Mouse (Mus musculus) forebrain, embryonic 12.5 days (tissue): ENCODE measurements around the gene Canx. TPM values are rescaled to one million over a fixed set of nuclear protein-coding genes. Genes with fewer than 3 reads are reported as not detected.
"Not testable (repeated sequence)": the region's sequence is repeated elsewhere in the genome, so short reads cannot be mapped to it uniquely, and the experiment has no call there.

Experiments used
- ATAC-seq: fragments of 200-750 bp; cut with Nextera tagmentation; 2 replicates; pipeline ENCODE4 v1.8.0; 2017; ENCODE audit warnings: moderate TSS enrichment; ENCODE audit not compliant: low FRiP score
- H3K27ac ChIP-seq: fragments of 300-500 bp; sonication (generic); 2 replicates; pipeline ENCODE4 v1.5.1; 2016; ENCODE audit warnings: mild to moderate bottlenecking
- H3K27me3 ChIP-seq: fragments of 300-500 bp; sonication (generic); 2 replicates; pipeline ENCODE4 v1.6.1; 2016; ENCODE audit warnings: mild to moderate bottlenecking
- H3K36me3 ChIP-seq: fragments of 300-500 bp; sonication (generic); replicated peaks from 2 replicates; pipeline ENCODE4 v1.6.1; 2016; ENCODE audit warnings: mild to moderate bottlenecking
- H3K4me1 ChIP-seq: fragments of 300-500 bp; sonication (generic); 2 replicates; pipeline ENCODE4 v1.6.1; 2016
- H3K4me2 ChIP-seq: fragments of 300-500 bp; sonication (generic); 2 replicates; pipeline ENCODE4 v1.6.1; 2016; ENCODE audit warnings: mild to moderate bottlenecking, moderate library complexity
- H3K4me3 ChIP-seq: fragments of 300-500 bp; sonication (generic); replicated peaks from 2 replicates; pipeline ENCODE4 v1.5.1; 2016; ENCODE audit warnings: mild to moderate bottlenecking
- H3K9ac ChIP-seq: fragments of 300-500 bp; sonication (generic); 2 replicates; pipeline ENCODE4 v1.6.1; 2016; ENCODE audit warnings: mild to moderate bottlenecking
- H3K9me3 ChIP-seq: fragments of 300-500 bp; sonication (generic); 2 replicates; pipeline ENCODE4 v1.6.1; 2016
- WGBS: fragments of 180-500 bp; shearing (Covaris S2); methylation state at CpG from one replicate; pipeline ENCODE4 v1.1.7; 2016; 5-methylcytosine and 5-hydroxymethylcytosine counted together
- polyA plus RNA-seq: library from polyadenylated mRNA; unstranded; fragments of >200 nt; fragmentation: Nextera tagmentation; extraction: Ambion mirVana; gene quantifications from 2 replicates; pipeline ENCODE4 v1.2.1, GENCODE M21; 2016

The Canx gene
- polyA plus RNA-seq, 1 experiment from 2014 or later = 298 TPM

DNA sequence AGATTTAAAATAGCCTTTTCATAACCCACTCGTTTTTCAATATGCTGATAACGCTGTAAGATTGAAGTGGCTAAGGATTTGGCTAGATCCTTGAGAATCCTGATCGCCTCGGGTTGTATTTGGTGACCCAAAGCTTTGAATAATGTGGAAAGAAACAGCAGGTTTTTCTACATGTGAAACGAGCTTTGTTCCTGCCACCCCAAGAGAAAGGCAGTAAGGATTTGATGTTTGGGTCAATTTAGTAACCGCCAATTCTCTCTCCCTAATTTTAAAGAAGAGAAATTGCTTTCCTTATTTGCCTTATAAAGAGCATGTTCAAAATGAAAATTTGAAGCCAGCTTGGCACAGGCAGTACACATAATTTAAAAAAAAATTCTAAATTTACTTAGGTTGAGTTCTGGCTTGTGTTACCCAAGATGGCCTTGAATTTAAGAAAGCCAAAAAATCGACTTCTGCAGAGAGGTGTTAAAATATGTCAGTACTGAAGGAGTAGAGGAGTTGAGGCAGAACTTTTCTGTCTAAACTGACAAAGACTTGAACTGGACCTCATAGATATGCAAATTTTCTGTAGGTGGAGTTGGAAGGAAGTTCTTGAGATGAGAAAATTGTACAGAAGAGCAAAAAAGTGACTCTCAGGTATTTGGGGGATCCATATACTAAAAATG, 961 bp upstream of the Canx start:
- no peak for ATAC-seq
- Histone ChIP-seq H3K9me3 (no peaks in the 10 kb centered on the region), H3K9ac (peak overlapping the region; percentile 80), H3K27ac (peak overlapping the region; percentile 90), H3K27me3 (no peaks in the 10 kb centered on the region), H3K4me3 (peak overlapping the region; percentile 87), H3K4me1 (peaks cover 28% of the 10 kb centered on the region), H3K36me3 (0 out of 2 replicates have a peak, but pooled peaks cover 6% of the 10 kb centered on the region), H3K4me2 (peak overlapping the region; percentile 88)
- 6% methylated on average over 7 of the region's 7 CpGs for WGBS

DNA sequence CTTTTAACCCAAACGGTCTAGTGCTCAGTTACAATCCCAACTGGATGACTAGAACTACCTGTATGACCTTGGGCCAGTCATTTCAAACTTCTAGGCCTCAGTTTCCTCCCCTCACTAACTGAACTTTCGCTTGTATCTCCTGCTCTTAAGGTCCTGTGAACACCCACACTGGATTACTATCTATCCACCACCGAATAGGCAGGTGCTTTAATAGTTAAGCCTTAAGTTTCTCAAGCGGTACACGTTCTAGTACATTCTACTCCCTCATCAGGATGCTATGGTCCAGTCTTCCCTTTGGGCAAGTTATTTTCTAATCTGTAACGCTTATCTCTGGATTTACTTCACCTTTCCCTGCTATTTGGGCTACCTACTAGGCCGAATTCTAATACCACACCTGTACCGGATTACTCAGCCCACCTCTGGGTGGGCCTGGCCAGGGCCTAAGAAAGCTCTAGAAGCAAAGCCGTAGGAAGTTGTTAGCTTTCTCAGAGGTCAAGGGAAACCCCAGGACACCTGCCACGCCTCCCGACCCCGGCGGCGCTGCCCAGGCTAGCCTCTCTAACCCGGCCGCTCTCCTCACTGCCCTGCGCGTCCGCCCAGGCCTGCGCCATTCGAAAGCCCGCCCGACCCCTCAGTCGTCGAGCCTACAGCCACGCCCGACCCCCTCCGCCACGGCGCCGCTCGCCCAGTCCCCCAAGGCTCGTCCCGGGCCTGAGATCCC, 562 bp downstream of the Canx start:
- WGBS = 2% methylated on average over 34 of the region's 34 CpGs
- Histone ChIP-seq H3K9ac (peak overlapping the region; percentile 91), H3K9me3 (no peaks in the 10 kb centered on the region), H3K4me3 (peak overlapping the region; percentile 87), H3K27me3 (no peaks in the 10 kb centered on the region), H3K36me3 (0 out of 2 replicates have a peak, but pooled peaks cover 7% of the 10 kb centered on the region), H3K4me1 (peaks cover 28% of the 10 kb centered on the region), H3K27ac (peak overlapping the region; percentile 86), H3K4me2 (peak overlapping the region; percentile 88)
- ATAC-seq = no peak; the same call in 1 of the 2 replicates

DNA sequence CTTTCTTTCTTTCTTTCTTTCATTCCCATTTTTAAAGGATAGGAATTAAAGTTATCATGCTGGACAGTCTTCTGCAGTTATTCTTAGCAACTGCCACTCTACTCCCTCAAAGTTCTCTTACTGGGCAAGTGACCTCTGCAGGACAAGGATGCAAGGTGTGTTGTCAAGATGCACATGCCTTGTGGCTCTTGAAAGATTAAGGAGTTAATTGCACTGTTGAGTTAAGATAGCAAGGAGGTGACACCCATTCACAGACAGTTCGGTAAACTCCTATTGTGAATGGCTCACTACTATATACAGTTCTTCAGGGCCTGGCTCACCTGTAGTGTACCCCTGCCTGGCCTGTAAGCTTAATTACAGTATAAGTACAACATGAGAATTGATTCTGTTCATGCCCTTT, 1.6 kb downstream of the Canx start:
- H3K36me3 ChIP-seq = peaks cover 12% of the 10 kb centered on the region; the same call in 1 of the 2 replicates
- H3K27ac ChIP-seq = no peak overlapping the region
- ATAC-seq = no peak
- H3K9ac ChIP-seq = peak overlapping the region; percentile 91
- H3K27me3 ChIP-seq = no peaks in the 10 kb centered on the region
- peak overlapping the region; percentile 88 for H3K4me2 ChIP-seq
- peaks cover 28% of the 10 kb centered on the region for H3K4me1 ChIP-seq
- peak overlapping the region; percentile 87 for H3K4me3 ChIP-seq
- no peaks in the 10 kb centered on the region for H3K9me3 ChIP-seq
- WGBS = 38% methylated on average over 1 of the region's 1 CpGs

DNA sequence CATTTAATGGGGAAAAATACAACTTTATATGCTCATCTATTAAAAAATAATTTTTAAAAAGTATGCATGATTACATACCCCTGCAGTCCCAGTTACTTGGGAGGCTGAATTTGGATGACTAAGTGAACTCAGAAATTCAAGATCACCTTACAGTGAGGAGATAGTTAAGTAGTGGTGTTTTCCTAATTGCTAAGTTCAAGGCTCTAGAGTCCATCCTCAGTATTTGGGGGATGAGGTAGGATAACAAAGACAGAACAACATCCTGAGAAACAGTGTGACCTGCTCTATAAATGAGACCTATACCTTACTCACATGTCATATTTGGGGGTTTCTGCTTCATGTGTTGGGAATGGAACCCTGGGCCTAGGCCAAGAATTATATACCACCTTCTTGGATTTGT, 3.1 kb downstream of the Canx start:
- H3K4me1 ChIP-seq = peaks cover 28% of the 10 kb centered on the region
- ATAC-seq = no peak
- H3K27me3 ChIP-seq = no peaks in the 10 kb centered on the region
- H3K4me3 ChIP-seq = no peak overlapping the region
- peaks cover 6% of the 10 kb centered on the region; the same call in 1 of the 2 replicates for H3K36me3 ChIP-seq
- no peak overlapping the region for H3K9ac ChIP-seq
- no peak overlapping the region for H3K27ac ChIP-seq
- H3K4me2 ChIP-seq = no peak overlapping the region
- H3K9me3 ChIP-seq = no peaks in the 10 kb centered on the region

DNA sequence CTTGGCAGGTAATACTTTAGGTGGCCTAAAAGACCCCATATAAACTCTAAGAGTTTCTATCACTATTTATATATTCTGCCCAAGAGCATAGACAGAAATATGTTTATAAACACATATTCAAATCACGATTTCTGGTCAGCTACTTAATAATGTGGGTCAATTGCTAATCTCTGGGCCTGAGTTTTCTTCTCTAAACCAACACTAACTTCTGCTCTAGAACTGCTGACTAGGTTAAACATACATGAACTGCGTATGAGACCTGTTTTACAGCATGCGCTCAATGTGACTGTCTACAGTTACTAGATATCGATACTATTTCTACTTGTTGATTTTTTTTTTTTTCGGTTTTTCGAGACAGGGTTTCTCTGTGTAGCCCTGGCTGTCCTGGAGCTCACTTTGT, 4.2 kb downstream of the Canx start:
- WGBS = 97% methylated on average over 6 of the region's 6 CpGs

DNA sequence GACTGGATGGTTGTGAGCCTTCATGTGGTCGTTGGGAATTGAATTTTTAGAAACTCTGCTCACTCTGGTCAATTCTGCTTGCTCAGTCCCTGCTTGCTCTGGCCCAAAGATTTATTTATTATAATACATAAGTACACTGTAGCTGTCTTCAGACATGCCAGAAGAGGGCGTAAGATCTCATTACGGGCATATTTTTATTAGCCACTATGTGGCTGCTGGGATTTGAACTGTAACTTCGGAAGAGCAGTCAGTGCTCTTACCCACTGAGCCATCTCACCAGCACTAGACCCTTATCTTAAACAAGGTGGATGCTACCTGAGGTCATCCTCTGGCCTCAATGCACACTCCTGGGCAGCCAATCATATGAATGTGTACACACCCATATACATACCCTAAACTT, 6.1 kb downstream of the Canx start:
- H3K36me3 ChIP-seq, H3K27ac ChIP-seq, H3K4me3 ChIP-seq, H3K9me3 ChIP-seq, H3K9ac ChIP-seq, H3K27me3 ChIP-seq, H3K4me2 ChIP-seq, ATAC-seq: not testable (repeated sequence)
- H3K4me1 ChIP-seq = peaks cover 19% of the 10 kb centered on the region
- WGBS = 89% methylated on average over 4 of the region's 4 CpGs

More for the DNA sequence above, 4.2 kb downstream of the Canx start:
- no peak for ATAC-seq
- H3K36me3 ChIP-seq = peaks cover 6% of the 10 kb centered on the region; the same call in 1 of the 2 replicates
- H3K27ac ChIP-seq = no peak overlapping the region
- H3K27me3 ChIP-seq = no peaks in the 10 kb centered on the region
- no peak overlapping the region for H3K4me3 ChIP-seq
- H3K9ac ChIP-seq = no peak overlapping the region
- H3K4me2 ChIP-seq = no peak overlapping the region
- H3K9me3 ChIP-seq = no peaks in the 10 kb centered on the region
- peaks cover 24% of the 10 kb centered on the region for H3K4me1 ChIP-seq

DNA sequence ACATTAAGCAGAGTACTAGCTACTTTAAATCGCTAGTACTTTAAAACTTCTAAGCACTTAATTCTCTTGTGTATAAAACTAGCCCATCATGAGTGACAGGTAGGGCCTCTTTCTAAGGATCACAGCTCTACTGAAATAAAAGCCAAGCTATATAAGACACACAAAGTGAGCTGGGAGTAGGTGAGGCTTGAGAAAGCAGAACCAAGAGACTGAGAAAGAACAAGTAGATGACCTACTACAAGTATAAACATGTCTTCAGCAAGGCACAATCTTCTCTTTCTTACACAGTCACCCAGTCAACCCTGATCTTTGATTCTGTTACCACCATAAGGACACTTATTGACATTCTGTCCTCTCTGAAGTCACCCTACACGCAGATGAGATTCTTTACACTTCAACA, 12.7 kb downstream of the Canx start:
- no peaks in the 10 kb centered on the region for H3K9me3 ChIP-seq
- WGBS = 92% methylated on average over 2 of the region's 2 CpGs
- H3K4me3 ChIP-seq = no peak overlapping the region
- H3K9ac ChIP-seq = no peak overlapping the region
- H3K27me3 ChIP-seq = no peaks in the 10 kb centered on the region
- no peak overlapping the region for H3K27ac ChIP-seq
- H3K4me1 ChIP-seq = no peaks in the 10 kb centered on the region
- no peak overlapping the region for H3K4me2 ChIP-seq
- H3K36me3 ChIP-seq = peaks cover 32% of the 10 kb centered on the region
- no peak for ATAC-seq

DNA sequence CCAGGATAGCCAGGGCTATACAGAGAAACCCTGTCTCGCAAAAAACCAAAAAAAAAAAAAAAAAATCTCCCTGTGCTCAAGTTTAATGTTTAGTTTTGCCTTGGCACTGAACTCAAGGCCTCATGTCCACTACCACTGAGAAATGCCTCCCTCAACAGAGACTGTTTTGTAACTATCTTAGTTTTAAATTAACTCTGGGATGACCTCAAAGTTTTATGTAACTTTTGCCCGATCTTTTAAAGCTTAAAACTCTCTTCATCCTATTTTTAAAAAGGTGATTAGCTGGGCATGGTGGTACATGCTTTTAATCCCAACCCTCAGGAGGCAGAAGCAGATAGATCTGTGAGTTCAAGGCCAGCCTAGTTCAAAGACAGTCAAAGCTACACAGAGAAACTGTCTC, 22.1 kb downstream of the Canx start:
- peaks cover 91% of the 10 kb centered on the region for H3K36me3 ChIP-seq
- H3K9me3 ChIP-seq = no peaks in the 10 kb centered on the region
- no peaks in the 10 kb centered on the region for H3K4me1 ChIP-seq
- no peak overlapping the region for H3K27ac ChIP-seq
- H3K4me2 ChIP-seq = no peak overlapping the region
- no peak for ATAC-seq
- 91% methylated on average over 2 of the region's 2 CpGs for WGBS
- H3K9ac ChIP-seq = no peak overlapping the region
- no peak overlapping the region for H3K4me3 ChIP-seq
- H3K27me3 ChIP-seq = no peaks in the 10 kb centered on the region

DNA sequence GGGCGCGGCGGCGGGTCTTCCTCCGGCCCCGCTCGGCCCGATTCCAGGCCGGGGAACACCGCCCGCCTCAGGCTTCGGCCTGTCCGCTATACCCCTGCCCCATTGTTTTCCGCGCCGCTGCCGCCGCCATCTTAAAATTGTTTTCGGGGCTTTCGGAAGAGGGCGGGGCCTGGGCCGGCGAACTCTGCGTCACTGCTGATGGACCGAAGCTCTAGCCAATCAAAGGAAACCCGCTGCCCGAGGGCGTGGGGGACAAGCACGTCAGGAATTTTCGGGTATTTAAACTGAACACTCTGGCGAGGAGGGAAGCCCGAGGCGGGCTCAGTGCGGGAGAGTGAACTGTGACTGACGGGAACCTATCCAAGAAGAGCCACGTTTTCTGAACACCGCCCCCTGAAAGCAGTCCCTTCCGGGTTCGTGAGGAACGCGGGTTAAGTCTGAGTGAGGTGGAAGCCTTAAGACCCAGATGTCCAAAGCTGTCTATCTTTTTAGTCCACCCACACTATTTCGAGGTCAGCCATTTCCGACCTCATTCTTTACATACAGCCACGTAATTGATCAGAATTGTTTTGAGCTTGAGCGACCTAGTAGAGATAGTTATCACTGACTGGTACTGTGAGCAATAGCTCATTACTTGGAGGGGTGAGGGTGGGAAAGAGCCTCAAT, 33.1 kb downstream of the Canx start, which contains the start of gene Maml1:
Gene Maml1, minus strand, starts transcription at position 122 of the 666 bp plus-strand sequence.
- H3K4me2 ChIP-seq = peak within 1 kb of the TSS; percentile 77
- H3K36me3 ChIP-seq = peaks cover 27% of the 10 kb centered on the region
- H3K9ac ChIP-seq = peak within 1 kb of the TSS; percentile 98
- H3K27me3 ChIP-seq = no peaks in the 10 kb centered on the region
- H3K9me3 ChIP-seq = no peaks in the 10 kb centered on the region
- peak; percentile 98 for ATAC-seq
- H3K4me3 ChIP-seq = peak within 1 kb of the TSS; percentile 98
- WGBS = under 1% methylated on average over 45 of the region's 45 CpGs
- peaks cover 27% of the 10 kb centered on the region for H3K4me1 ChIP-seq
- H3K27ac ChIP-seq = peak within 1 kb of the TSS; percentile 98

DNA sequence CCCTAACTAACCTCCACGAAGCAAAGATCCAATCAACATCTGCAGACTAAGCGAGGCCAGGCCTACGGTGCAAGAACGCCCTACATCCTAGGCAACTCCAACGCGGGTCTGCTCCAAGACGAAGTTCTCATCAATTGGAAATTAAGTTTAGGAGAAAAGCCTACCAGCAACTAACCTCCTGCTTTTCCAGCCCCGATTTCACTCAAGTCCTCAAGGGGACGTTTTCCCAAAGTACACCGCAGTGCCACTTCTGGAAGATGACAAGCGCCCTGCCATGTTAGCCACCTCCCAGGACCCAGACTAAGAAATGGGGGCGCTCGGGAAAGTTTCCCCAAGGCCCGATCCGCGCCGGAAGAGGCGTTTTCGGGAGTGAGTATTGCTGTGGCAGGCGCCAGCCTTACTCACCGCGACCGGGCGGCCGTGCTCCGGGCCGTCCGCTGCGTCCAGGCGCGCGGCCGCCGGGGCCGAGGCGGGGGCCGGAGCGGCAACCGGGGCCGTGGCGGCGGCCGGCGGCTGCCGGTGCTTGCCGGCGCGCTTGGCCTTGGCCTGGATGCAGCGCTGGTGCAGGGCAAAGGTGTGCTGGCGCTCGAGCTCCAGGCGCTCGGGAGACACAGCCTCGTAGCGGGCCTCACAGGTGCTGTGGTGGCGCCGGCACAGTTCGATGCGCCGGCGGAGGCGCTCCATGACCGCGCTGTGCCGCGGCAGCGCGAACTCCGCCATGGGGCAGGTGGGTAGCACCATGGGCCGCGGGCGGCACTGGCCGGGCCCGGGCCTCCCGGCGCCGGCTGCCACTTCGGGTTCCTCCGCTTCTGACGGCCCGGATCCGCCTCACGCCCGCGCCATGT, 33.9 kb downstream of the Canx start:
- peak overlapping the region; percentile 98 for H3K9ac ChIP-seq
- H3K27ac ChIP-seq = peak overlapping the region; percentile 98
- peaks cover 25% of the 10 kb centered on the region for H3K36me3 ChIP-seq
- H3K4me1 ChIP-seq = peaks cover 27% of the 10 kb centered on the region
- H3K4me2 ChIP-seq = peak overlapping the region; percentile 77
- H3K4me3 ChIP-seq = peak overlapping the region; percentile 98
- peak; percentile 83 for ATAC-seq
- H3K9me3 ChIP-seq = no peaks in the 10 kb centered on the region
- WGBS = under 1% methylated on average over 79 of the region's 85 CpGs
- H3K27me3 ChIP-seq = no peaks in the 10 kb centered on the region

DNA sequence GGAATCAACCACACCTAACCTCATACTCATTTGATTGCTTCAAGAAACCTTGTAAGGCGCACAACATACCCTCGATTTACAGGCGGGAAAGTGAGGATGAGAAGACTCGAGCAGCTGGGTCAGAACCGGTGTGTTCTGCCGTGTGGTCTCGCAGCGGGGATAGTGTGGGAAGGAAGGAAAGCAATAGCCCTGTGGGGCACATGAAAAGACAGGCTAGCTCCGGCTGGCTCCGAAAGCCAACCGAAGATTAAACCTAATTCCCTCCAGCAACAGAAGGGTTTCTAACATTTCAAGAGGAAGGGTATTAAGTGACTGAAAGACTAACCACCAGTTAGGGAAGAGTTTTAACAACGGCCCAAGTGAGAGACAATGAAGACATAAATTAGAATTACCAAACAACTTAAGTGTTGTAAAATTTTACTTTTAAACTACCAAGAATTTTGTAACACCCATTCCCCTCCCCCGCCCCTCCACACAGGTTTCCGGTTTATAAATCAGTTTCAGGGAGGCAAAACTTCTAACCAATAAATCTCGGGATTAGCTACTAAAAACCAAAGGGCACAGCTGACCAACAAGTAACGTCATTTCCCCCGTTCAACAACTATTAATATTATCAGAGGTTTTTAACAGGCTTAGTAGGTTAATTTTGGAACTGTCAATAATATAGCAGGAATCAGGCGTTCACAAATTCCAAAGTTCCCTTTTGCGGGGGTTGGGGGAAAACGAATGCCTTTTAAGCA, 34.8 kb downstream of the Canx start:
- H3K27ac ChIP-seq = peak overlapping the region; percentile 98
- 15% methylated on average over 20 of the region's 20 CpGs for WGBS
- H3K9ac ChIP-seq = peak overlapping the region; percentile 98
- peaks cover 21% of the 10 kb centered on the region for H3K36me3 ChIP-seq
- H3K4me1 ChIP-seq = peaks cover 27% of the 10 kb centered on the region
- no peaks in the 10 kb centered on the region for H3K27me3 ChIP-seq
- no peaks in the 10 kb centered on the region for H3K9me3 ChIP-seq
- ATAC-seq = no peak
- H3K4me2 ChIP-seq = peak overlapping the region; percentile 77
- H3K4me3 ChIP-seq = peak overlapping the region; percentile 98
